Mouse (Mus musculus) midbrain, postnatal 0 days (tissue): ENCODE measurements around the gene Nup188. TPM values are rescaled to one million over a fixed set of nuclear protein-coding genes. Genes with fewer than 3 reads are reported as not detected.

Experiments
- ATAC-seq: fragments of 200-750 bp; cut with Nextera tagmentation; 2 replicates; pipeline ENCODE4 v1.8.0; 2017; ENCODE audit warnings: moderate number of reproducible peaks, mild to moderate bottlenecking, moderate TSS enrichment, moderate library complexity; ENCODE audit not compliant: low FRiP score
- DNase-seq: peaks from one replicate; pipeline ENCODE4 v3.0.0-alpha.2; 2015; ENCODE audit warnings: low spot score
- H3K27ac ChIP-seq: fragments of 300-500 bp; sonication (generic); 2 replicates; pipeline ENCODE4 v1.5.1; 2014; ENCODE audit warnings: low read depth, mild to moderate bottlenecking, low read length, mixed read lengths
- H3K27me3 ChIP-seq: fragments of 300-500 bp; sonication (generic); 2 replicates; pipeline ENCODE4 v1.6.1; 2014; ENCODE audit warnings: low read length, control low read depth, mixed read lengths; ENCODE audit not compliant: insufficient read depth
- H3K36me3 ChIP-seq: fragments of 300-500 bp; sonication (generic); 2 replicates; pipeline ENCODE4 v1.6.1; 2014; ENCODE audit warnings: low read length, control low read depth, mixed read lengths; ENCODE audit not compliant: insufficient read depth
- H3K4me1 ChIP-seq: fragments of 300-500 bp; sonication (generic); 2 replicates; pipeline ENCODE4 v1.6.1; 2014; ENCODE audit warnings: mild to moderate bottlenecking, control low read depth, antibody characterized with exemption, low read length, mixed read lengths; ENCODE audit not compliant: insufficient read depth
- H3K4me2 ChIP-seq: fragments of 300-500 bp; sonication (generic); 2 replicates; pipeline ENCODE4 v1.6.1; 2014; ENCODE audit warnings: low read depth, mild to moderate bottlenecking, low read length, mixed read lengths; ENCODE audit not compliant: poor library complexity, severe bottlenecking
- H3K4me3 ChIP-seq: fragments of 300-500 bp; sonication (generic); 2 replicates; pipeline ENCODE4 v1.5.1; 2014; ENCODE audit warnings: low read depth, mild to moderate bottlenecking, low read length, moderate library complexity
- H3K9ac ChIP-seq: fragments of 300-500 bp; sonication (generic); replicated peaks from 2 replicates; pipeline ENCODE4 v1.6.1; 2014; ENCODE audit warnings: mild to moderate bottlenecking, low read length, moderate library complexity, mixed read lengths; ENCODE audit not compliant: poor library complexity, severe bottlenecking
- H3K9me3 ChIP-seq: fragments of 300-500 bp; sonication (generic); 2 replicates; pipeline ENCODE4 v1.6.1; 2016; ENCODE audit warnings: low read length, control low read depth
- CTCF ChIP-seq: IDR thresholded peaks from 2 replicates; pipeline ENCODE4 v1.5.1; 2016; ENCODE audit warnings: antibody characterized with exemption, mild to moderate bottlenecking
- WGBS: fragments of 180-500 bp; shearing (Covaris S2); extraction: QIAGEN DNeasy Blood & Tissue Kit; methylation state at CpG from one replicate; pipeline ENCODE4 v1.1.7; 2014; 5-methylcytosine and 5-hydroxymethylcytosine counted together
- polyA plus RNA-seq: library from polyadenylated mRNA; unstranded; fragments of >200 nt; fragmentation: Nextera tagmentation; extraction: Ambion mirVana; gene quantifications from 2 replicates; pipeline ENCODE4 v1.2.1, GENCODE M21; 2015
- total RNA-seq: library from RNA; depleted of rRNA; stranded (reverse); fragments of >200 nt; gene quantifications from 2 replicates; pipeline ENCODE4 v1.2.3, GENCODE M21; 2014

The Nup188 gene
- total and polyA plus RNA-seq, 2 experiments from 2014 or later, result 12.2 to 29.5 TPM

GRCm38 (mm10) chr2:30299525-30299924 is 13.3 kb downstream of the Nup188 start:
- no peaks in the 10 kb centered on the region for H3K27me3 ChIP-seq
- DNase-seq (peak; percentile 15), ATAC-seq (no peak)
- H3K4me2 ChIP-seq, result no peak overlapping the region
- H3K4me3 ChIP-seq, result no peak overlapping the region
- TF ChIP-seq CTCF, result peak; percentile 40
- no peak overlapping the region for H3K9ac ChIP-seq
- no peak overlapping the region for H3K27ac ChIP-seq
- WGBS, result 78% methylated on average over 3 of the region's 3 CpGs
- H3K4me1 ChIP-seq, result no peaks in the 10 kb centered on the region
- no peaks in the 10 kb centered on the region for H3K9me3 ChIP-seq
- H3K36me3 ChIP-seq, result peaks cover 47% of the 10 kb centered on the region

- no peak for DNase-seq
- no peak overlapping the region for H3K4me2 ChIP-seq
- H3K27me3 ChIP-seq, result no peaks in the 10 kb centered on the region
- no peak for TF ChIP-seq CTCF
- H3K9ac ChIP-seq, result no peak overlapping the region
- H3K27ac ChIP-seq, result no peak overlapping the region
- WGBS, result 93% methylated on average over 5 of the region's 5 CpGs
- H3K9me3 ChIP-seq, result no peaks in the 10 kb centered on the region
- ATAC-seq, result no peak
- H3K4me1 ChIP-seq, result no peaks in the 10 kb centered on the region
- H3K36me3 ChIP-seq, result peaks cover 50% of the 10 kb centered on the region
- no peak overlapping the region for H3K4me3 ChIP-seq
Measured at GRCm38 (mm10) chr2:30299966-30300365, 13.8 kb downstream of the Nup188 start.

DNA sequence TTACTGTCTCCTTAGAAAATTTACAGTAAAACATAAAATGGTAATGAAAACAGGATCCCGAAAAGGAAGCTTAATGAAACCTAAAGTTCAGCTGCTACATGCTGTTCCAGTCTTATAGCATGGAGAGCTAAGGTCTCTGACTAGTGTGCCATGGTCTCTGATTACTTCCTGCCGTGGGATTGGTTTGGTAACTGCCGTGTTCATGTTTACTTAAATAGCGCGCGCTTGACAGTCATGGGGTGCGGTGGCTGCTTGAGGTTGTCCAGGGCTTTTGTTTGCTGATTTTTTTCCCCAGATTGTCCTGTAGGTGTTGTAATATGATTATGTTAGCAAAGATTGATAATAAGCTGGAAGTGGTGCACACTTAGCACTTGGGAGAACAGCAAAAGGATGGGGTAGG is 19.9 kb downstream of the Nup188 start:
- Histone ChIP-seq H3K4me3 (no peak overlapping the region), H3K9ac (no peak overlapping the region), H3K36me3 (peaks cover 74% of the 10 kb centered on the region), H3K27me3 (no peaks in the 10 kb centered on the region), H3K4me2 (no peak overlapping the region), H3K4me1 (no peaks in the 10 kb centered on the region), H3K27ac (no peak overlapping the region), H3K9me3 (no peaks in the 10 kb centered on the region)
- WGBS, result 97% methylated on average over 7 of the region's 7 CpGs
- TF ChIP-seq CTCF, result no peak
- DNase-seq (no peak), ATAC-seq (no peak)

DNA sequence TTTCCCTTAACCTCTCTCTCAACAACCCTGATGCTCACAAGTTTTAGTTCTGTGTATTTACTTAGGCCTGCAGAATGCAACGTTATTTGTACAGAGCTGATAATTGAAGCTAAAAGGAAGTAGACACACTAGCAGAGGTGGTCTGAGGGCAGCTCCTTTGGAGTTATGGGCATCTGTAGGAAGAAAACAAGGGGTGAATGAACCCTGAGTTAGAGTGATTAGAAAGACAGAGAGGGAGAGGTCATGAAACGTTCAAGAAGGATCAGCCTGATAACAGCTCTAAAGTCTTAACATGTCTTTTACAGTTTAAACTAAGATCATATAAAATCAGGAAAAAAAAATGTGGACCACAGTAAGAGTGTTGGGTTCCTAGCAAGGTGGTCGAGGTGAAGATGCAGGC is 23.2 kb downstream of the Nup188 start:
- no peaks in the 10 kb centered on the region for H3K9me3 ChIP-seq
- H3K27ac ChIP-seq, result no peak overlapping the region
- DNase-seq, result no peak
- peaks cover 68% of the 10 kb centered on the region for H3K36me3 ChIP-seq
- H3K9ac ChIP-seq, result no peak overlapping the region
- no peak for TF ChIP-seq CTCF
- H3K4me1 ChIP-seq, result no peaks in the 10 kb centered on the region
- H3K27me3 ChIP-seq, result no peaks in the 10 kb centered on the region
- H3K4me2 ChIP-seq, result no peak overlapping the region
- no peak for ATAC-seq
- H3K4me3 ChIP-seq, result no peak overlapping the region
- WGBS, result 89% methylated on average over 3 of the region's 3 CpGs

DNA sequence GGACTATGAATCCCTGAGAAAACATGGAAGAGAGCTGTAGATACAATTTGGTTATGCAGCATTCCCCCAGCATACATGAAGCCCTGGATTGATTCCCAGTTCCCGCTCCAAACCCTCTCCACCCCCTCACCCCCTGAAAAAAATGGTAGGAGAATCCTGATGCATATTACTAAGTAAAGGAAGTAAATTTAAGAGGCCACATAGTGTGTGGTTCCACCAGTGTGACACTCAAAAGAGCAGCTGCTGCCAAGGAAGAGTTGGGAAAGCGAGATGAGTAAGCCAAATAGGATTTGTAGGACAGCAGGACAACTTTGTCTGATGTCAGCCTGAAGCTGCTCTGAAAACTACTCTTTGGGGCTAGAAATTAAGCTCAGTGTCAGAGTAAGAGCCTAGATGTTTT is 25.3 kb downstream of the Nup188 start:
- no peaks in the 10 kb centered on the region for H3K4me1 ChIP-seq
- no peaks in the 10 kb centered on the region for H3K27me3 ChIP-seq
- ATAC-seq, result no peak
- 87% methylated on average over 2 of the region's 2 CpGs for WGBS
- no peak overlapping the region for H3K9ac ChIP-seq
- no peak overlapping the region for H3K4me3 ChIP-seq
- H3K9me3 ChIP-seq, result no peaks in the 10 kb centered on the region
- no peak overlapping the region for H3K27ac ChIP-seq
- no peak for DNase-seq
- no peak overlapping the region for H3K4me2 ChIP-seq
- H3K36me3 ChIP-seq, result peaks cover 64% of the 10 kb centered on the region
- no peak for TF ChIP-seq CTCF

- Histone ChIP-seq H3K4me2 (no peak overlapping the region), H3K36me3 (peaks cover 63% of the 10 kb centered on the region), H3K4me1 (no peaks in the 10 kb centered on the region), H3K27ac (no peak overlapping the region), H3K27me3 (no peaks in the 10 kb centered on the region), H3K9me3 (no peaks in the 10 kb centered on the region), H3K9ac (no peak overlapping the region), H3K4me3 (no peak overlapping the region)
- ATAC-seq (no peak), DNase-seq (no peak)
- WGBS, result 93% methylated on average over 4 of the region's 4 CpGs
- TF ChIP-seq CTCF, result peak; percentile 37; the same call in 1 of the 2 replicates
Measured at GRCm38 (mm10) chr2:30316136-30316535, 29.9 kb downstream of the Nup188 start.

DNA sequence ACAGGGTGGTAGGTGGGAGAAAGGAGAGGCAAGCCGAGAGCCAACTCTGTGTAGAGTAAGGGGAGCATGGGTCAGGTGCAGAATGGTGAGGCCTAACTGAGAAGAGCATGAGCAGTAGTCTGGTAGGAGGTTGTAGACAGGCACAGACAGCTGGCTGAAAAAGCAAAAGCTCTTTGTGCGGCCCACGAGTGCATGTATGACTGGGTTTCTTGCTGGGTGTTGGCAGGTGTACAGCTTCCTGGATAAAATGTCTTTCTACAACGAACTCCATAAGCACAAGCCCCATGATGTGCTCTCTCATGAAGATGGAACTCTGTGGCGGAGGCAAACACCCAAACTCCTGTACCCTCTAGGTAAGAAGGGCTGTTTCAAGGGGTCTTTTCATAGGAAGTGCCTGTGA is 30.8 kb downstream of the Nup188 start:
- ATAC-seq (no peak), DNase-seq (no peak)
- WGBS, result 95% methylated on average over 5 of the region's 5 CpGs
- H3K4me2 ChIP-seq, result no peak overlapping the region
- no peaks in the 10 kb centered on the region for H3K9me3 ChIP-seq
- H3K4me3 ChIP-seq, result no peak overlapping the region
- H3K9ac ChIP-seq, result no peak overlapping the region
- peaks cover 65% of the 10 kb centered on the region for H3K36me3 ChIP-seq
- TF ChIP-seq CTCF, result no peak
- H3K27me3 ChIP-seq, result no peaks in the 10 kb centered on the region
- no peak overlapping the region for H3K27ac ChIP-seq
- H3K4me1 ChIP-seq, result no peaks in the 10 kb centered on the region
